Mouse (Mus musculus): ENCODE results near the gene Parvg.

GRCm38 (mm10) chr15:84372801-84373200, 49.0 kb downstream of the Parvg start:
- TF ChIP-seq CTCF (IDR thresholded peaks at IDR 0.05; ENCODE audit: low read depth) (no peak), EP300 (IDR thresholded peaks at IDR 0.05; ENCODE audit: low read depth) (no peak)
